Mouse (Mus musculus): Measurements from ENCODE around the gene Nme2. TPM values are rescaled to one million over a fixed set of nuclear protein-coding genes. Genes with fewer than 3 reads are reported as not detected.

Gene Nme2
- 241 TPM for total RNA-seq (2023)

GRCm38 (mm10) chr11:93956159-93956558 is at the start of gene Nme2:
Nme2 (minus strand) TSS chr11:93956259.

GRCm38 (mm10) chr11:93995720-93996305 is 39.8 kb upstream of the Nme2 start, which contains the start of gene Spag9:
Spag9 (plus strand) TSS chr11:93996091.

GRCm38 (mm10) chr11:93968005-93968847 is 12.2 kb upstream of the Nme2 start, which contains the start of the genes Gm20390 and Nme1:
Gm20390 (minus strand) TSS chr11:93968293.
Nme1 (minus strand) TSS chr11:93968521.

Other genes starting within 250 kb of the Nme2 start
- 57.3 TPM for gene Utp18, start 70.5 kb downstream of the Nme2 start, total RNA-seq (2023)
- 69.9 TPM for gene Mbtd1, start 70.4 kb downstream of the Nme2 start, total RNA-seq (2023)
- gene Gm20390, start 12.0 kb upstream of the Nme2 start, total RNA-seq (2023) = 61.1 TPM
- gene Nme1, start 12.3 kb upstream of the Nme2 start, total RNA-seq (2023) = 32.0 TPM
- 68.6 TPM for gene Spag9, start 39.8 kb upstream of the Nme2 start, total RNA-seq (2023)

Measured in CD8-positive naive resting alpha-beta T cell, adult 57 days (primary cell).